Mouse (Mus musculus): Measurements from ENCODE around the gene Lyrm1. TPM values are rescaled to one million over a fixed set of nuclear protein-coding genes. Genes with fewer than 3 reads are reported as not detected.

Gene Lyrm1
- polyA plus RNA-seq, 1 experiment from 2014 or later = 18.0 TPM

- Histone ChIP-seq H3K9ac (peak overlapping the region; percentile 86), H3K27me3 (replicated peaks) (no peaks in the 10 kb centered on the region), H3K4me3 (peak overlapping the region; percentile 82), H3K36me3 (replicated peaks) (no peaks in the 10 kb centered on the region), H3K9me3 (no peaks in the 10 kb centered on the region), H3K4me2 (peak overlapping the region; percentile 64), H3K4me1 (peaks cover 37% of the 10 kb centered on the region), H3K27ac (peak overlapping the region; percentile 98)
- 2% methylated on average over 13 of the region's 15 CpGs for WGBS
- ATAC-seq (replicated peaks) = peak; percentile 73
Measured at GRCm38 (mm10) chr7:119894818-119895544, 680 bp upstream of the Lyrm1 start.

- H3K9ac ChIP-seq = no peak overlapping the region
- H3K36me3 ChIP-seq (replicated peaks) = no peaks in the 10 kb centered on the region
- no peak overlapping the region for H3K4me3 ChIP-seq
- 95% methylated on average over 8 of the region's 8 CpGs for WGBS
- H3K4me2 ChIP-seq = no peak overlapping the region
- no peak overlapping the region for H3K27ac ChIP-seq
- no peak for ATAC-seq (replicated peaks)
- H3K9me3 ChIP-seq = no peaks in the 10 kb centered on the region
- no peaks in the 10 kb centered on the region for H3K27me3 ChIP-seq (replicated peaks)
- H3K4me1 ChIP-seq = peaks cover 36% of the 10 kb centered on the region
Measured at GRCm38 (mm10) chr7:119897521-119898109, 2.0 kb downstream of the Lyrm1 start.

DNA sequence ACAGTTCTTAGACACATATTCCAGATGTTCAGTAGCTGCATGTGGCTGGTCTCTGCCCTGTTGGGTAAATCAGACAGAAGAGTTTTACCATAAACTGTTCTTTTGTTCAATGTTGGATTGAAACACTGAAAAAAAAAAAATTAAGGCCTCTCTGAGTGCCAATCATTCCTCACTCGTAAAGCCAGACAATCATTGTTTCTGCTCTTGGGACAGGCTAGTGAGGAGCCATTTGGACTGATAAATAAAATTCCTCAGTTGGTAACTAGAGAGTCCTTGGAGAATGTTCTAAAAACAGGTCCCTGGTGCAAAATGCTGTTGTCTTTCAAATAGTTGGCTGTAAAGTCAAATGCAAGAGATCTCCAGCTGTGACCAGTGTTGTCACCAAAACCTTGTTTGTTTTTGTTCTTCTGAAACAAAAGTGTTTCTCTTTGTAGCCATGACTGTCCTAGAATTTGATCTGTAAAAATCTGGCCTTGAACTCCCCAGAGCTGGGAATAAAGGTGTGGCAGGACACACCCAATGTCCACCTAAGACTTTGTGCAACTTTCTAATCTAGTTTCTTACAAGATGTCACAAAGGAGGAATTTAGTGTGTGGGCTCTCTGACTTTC is 2.7 kb downstream of the Lyrm1 start:
- Histone ChIP-seq H3K4me2 (no peak overlapping the region), H3K27me3 (replicated peaks) (no peaks in the 10 kb centered on the region), H3K9me3 (no peaks in the 10 kb centered on the region), H3K27ac (no peak overlapping the region), H3K4me1 (peaks cover 30% of the 10 kb centered on the region), H3K9ac (no peak overlapping the region), H3K4me3 (no peak overlapping the region), H3K36me3 (replicated peaks) (no peaks in the 10 kb centered on the region)
- ATAC-seq (replicated peaks) = no peak
- 48% methylated on average over 1 of the region's 1 CpGs for WGBS

DNA sequence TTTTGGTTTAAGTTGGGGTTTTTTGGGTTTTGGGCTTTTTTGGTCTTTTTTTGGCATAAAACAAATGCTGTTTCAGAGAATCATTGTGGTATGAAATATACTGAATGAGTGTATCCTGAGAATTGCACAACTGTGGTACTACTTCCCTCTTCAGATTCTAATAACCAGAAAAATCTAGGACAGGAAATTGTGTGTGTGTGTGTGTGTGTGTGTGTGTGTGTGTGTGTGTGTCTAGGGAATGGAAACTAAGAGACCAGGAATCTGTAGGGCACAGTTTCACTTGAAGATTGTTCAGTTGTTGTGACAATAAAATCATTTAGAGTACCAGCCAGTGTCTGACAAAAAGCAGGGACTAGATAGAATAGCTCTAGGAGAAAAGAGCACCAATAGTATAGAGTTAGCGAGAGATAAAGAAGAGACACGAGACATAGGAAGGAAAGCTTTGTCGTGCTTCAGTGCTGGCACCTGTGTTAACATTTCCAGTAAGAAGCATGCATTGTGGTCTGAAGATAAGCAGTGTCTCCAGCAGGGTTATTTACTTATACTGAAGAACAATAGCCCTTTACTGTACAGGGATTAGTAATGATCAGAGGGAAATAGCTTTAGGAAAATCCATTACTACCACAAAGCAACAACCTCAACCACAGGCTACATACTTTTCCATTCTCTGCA is 3.9 kb downstream of the Lyrm1 start:
- peaks cover 18% of the 10 kb centered on the region for H3K4me1 ChIP-seq
- no peak for ATAC-seq (replicated peaks)
- WGBS = 61% methylated on average over 3 of the region's 3 CpGs

DNA sequence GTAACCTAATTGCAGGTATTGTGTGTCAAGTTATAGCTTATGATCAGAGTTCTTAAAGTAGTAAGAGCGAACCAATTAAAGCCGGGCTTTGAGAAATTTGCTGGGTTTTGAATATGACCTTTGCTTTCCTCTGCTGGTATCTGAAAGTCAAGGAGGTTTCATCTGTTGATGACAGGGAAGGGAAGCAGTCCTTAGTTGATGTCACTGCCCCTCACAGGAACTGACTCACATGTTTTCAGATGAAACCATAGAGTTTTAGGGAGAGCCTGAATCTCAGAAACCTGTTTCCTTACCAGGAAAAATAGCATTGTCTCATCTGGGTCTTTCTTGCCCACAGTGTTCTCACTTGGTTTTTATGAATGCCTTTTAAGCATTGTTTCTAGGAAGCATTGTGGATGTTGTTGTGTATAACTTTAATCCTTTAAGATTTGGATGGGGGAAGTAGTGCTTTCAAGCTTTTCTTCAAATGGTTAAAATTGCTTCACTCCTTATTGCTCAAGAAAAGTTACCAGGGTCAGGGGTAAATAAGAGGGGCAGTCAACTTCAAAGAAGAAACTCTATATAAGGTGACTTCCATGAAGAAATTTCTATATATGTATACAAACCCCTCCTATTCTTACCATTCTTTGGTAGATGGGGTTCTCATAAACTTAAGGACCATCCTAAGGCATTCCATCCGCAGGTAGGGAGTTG is 11.0 kb downstream of the Lyrm1 start:
- no peak overlapping the region for H3K4me2 ChIP-seq
- no peak for ATAC-seq (replicated peaks)
- no peak overlapping the region for H3K4me3 ChIP-seq
- 96% methylated on average over 3 of the region's 3 CpGs for WGBS
- no peaks in the 10 kb centered on the region for H3K4me1 ChIP-seq
- no peak overlapping the region for H3K27ac ChIP-seq
- no peaks in the 10 kb centered on the region for H3K27me3 ChIP-seq (replicated peaks)
- no peaks in the 10 kb centered on the region for H3K9me3 ChIP-seq
- no peaks in the 10 kb centered on the region for H3K36me3 ChIP-seq (replicated peaks)
- H3K9ac ChIP-seq = no peak overlapping the region

More for the DNA sequence above, 3.9 kb downstream of the Lyrm1 start:
- Histone ChIP-seq H3K9me3 (no peaks in the 10 kb centered on the region), H3K36me3 (replicated peaks) (no peaks in the 10 kb centered on the region), H3K27me3 (replicated peaks) (no peaks in the 10 kb centered on the region), H3K27ac (no peak overlapping the region), H3K9ac (no peak overlapping the region), H3K4me2 (no peak overlapping the region), H3K4me3 (no peak overlapping the region)

DNA sequence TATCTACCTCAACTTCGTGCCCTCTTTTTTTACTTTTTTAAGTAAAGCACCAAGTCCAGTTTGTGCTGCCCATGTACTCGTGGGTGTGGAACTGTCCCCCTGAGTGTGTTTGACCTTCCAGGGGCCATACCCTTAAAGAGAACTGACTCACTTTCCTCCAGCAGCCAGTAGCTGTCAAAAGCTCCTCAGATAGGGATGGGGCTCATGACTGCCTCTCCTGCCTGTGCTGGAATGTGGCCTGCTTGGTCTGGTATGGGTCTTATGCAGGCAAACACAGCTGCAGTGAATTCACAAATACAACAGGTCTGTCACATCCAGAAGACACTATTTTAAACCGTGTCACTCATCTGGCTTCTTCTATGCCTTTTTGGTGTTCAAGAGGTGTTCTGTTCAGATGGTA is 16.1 kb downstream of the Lyrm1 start:
- Histone ChIP-seq H3K9ac (no peak overlapping the region), H3K4me2 (no peak overlapping the region), H3K4me1 (no peaks in the 10 kb centered on the region), H3K36me3 (replicated peaks) (no peaks in the 10 kb centered on the region), H3K27ac (no peak overlapping the region), H3K9me3 (no peaks in the 10 kb centered on the region), H3K4me3 (no peak overlapping the region), H3K27me3 (replicated peaks) (no peaks in the 10 kb centered on the region)
- ATAC-seq (replicated peaks) = no peak
- WGBS = 81% methylated on average over 3 of the region's 3 CpGs

DNA sequence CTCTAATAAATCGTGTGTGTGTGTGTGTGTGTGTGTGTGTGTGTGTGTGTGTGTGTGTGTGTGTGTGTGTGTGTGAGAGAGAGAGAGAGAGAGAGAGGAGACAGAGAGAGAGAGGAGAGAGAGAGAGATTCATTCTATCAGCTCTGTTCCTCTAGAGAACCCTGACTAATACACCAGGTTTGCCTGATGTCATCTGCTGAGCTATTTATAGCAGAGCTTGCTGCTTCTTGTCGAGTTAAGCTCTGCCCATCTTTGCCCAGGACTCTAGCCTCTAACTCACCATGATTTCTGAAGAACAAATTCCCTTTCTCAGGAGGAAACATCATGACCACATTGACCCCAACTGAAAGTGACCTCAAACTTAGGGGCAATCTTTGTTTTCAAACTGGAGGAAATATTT is 24.8 kb downstream of the Lyrm1 start:
- H3K4me3 ChIP-seq = no peak overlapping the region
- 64% methylated on average over 2 of the region's 2 CpGs for WGBS
- ATAC-seq (replicated peaks) = no peak

GRCm38 (mm10) chr7:119921054-119921453 is 25.4 kb downstream of the Lyrm1 start:
- Histone ChIP-seq H3K36me3 (replicated peaks) (no peaks in the 10 kb centered on the region), H3K9ac (no peak overlapping the region), H3K4me3 (no peak overlapping the region), H3K4me2 (no peak overlapping the region), H3K27ac (no peak overlapping the region), H3K9me3 (no peaks in the 10 kb centered on the region), H3K27me3 (replicated peaks) (no peaks in the 10 kb centered on the region), H3K4me1 (no peaks in the 10 kb centered on the region)
- 85% methylated on average over 4 of the region's 4 CpGs for WGBS
- no peak for ATAC-seq (replicated peaks)

More for the DNA sequence above, 24.8 kb downstream of the Lyrm1 start:
- Histone ChIP-seq H3K27ac (no peak overlapping the region), H3K4me2 (no peak overlapping the region), H3K9ac (no peak overlapping the region), H3K27me3 (replicated peaks) (no peaks in the 10 kb centered on the region), H3K4me1 (no peaks in the 10 kb centered on the region), H3K9me3 (no peaks in the 10 kb centered on the region), H3K36me3 (replicated peaks) (no peaks in the 10 kb centered on the region)

- ATAC-seq (replicated peaks) = no peak
- no peaks in the 10 kb centered on the region for H3K27me3 ChIP-seq (replicated peaks)
- 81% methylated on average over 2 of the region's 2 CpGs for WGBS
- H3K4me2 ChIP-seq = no peak overlapping the region
- no peaks in the 10 kb centered on the region for H3K9me3 ChIP-seq
- H3K27ac ChIP-seq = no peak overlapping the region
- no peaks in the 10 kb centered on the region for H3K4me1 ChIP-seq
- H3K36me3 ChIP-seq (replicated peaks) = no peaks in the 10 kb centered on the region
- H3K9ac ChIP-seq = no peak overlapping the region
- H3K4me3 ChIP-seq = no peak overlapping the region
Measured at GRCm38 (mm10) chr7:119928783-119929440, 33.3 kb downstream of the Lyrm1 start.

DNA sequence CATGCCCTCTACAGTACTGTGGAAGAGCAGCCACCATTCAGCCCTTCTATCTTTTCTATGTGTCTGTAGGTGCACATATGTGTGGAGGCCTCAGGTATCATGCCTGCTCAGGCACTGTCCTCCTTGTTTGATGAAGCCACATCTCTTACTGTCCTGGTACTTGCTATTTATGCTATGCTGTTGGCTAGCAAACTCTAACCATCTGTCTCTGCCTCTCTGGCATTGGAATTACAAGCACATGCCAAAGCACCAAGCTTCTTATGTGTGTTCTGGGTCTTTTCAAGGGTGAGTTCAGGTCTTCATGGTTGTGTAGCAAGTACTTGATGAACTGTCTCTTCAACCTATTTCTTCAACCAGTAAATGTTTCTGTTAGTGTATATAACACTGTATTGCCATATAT is 40.7 kb downstream of the Lyrm1 start:
- Histone ChIP-seq H3K27ac (no peak overlapping the region), H3K9ac (no peak overlapping the region), H3K4me2 (no peak overlapping the region), H3K9me3 (no peaks in the 10 kb centered on the region), H3K36me3 (replicated peaks) (no peaks in the 10 kb centered on the region), H3K4me1 (no peaks in the 10 kb centered on the region), H3K4me3 (no peak overlapping the region), H3K27me3 (replicated peaks) (no peaks in the 10 kb centered on the region)
- ATAC-seq (replicated peaks) = no peak

DNA sequence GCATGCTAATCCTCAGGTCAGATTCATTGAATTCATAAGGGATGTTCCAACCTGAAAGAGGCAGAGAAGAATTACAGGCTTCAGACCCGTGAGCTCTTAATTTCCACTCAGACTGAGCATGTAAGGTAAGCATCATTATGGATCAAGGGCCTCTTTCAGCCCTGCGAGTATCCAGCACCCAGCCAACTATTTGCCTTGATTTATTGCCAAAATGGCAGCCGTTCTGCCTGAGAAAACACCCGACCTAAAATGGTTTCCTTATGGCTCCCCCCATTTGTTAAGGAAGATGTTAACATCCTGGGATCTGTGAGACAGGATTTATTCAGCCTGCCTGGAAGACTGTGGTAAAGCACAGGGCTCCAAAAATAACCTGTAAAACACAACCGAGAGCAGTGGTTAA is 41.4 kb downstream of the Lyrm1 start:
- Histone ChIP-seq H3K4me1 (no peaks in the 10 kb centered on the region), H3K4me2 (no peak overlapping the region), H3K4me3 (no peak overlapping the region), H3K36me3 (replicated peaks) (no peaks in the 10 kb centered on the region), H3K9ac (no peak overlapping the region), H3K9me3 (no peaks in the 10 kb centered on the region), H3K27me3 (replicated peaks) (no peaks in the 10 kb centered on the region), H3K27ac (no peak overlapping the region)
- 80% methylated on average over 5 of the region's 5 CpGs for WGBS
- no peak for ATAC-seq (replicated peaks)

DNA sequence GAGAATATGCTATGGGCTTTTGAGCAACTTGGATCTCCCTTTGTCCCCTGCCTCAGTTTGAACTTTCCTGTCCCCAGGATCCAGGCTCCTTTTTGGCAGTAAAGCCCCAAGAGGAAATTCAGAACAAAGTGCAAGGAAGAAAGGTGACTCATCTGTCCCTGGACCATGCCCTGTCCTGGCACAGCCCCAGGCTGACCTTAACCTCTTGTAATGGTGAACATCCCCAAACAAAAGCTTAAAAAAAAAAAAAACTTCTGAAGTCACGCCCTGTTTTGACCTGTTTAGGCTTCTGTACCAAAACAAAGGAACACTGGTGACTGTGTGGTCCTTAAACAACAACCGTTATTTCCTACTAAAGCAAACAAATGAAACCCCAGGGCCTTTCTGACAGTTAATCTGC is 45.9 kb downstream of the Lyrm1 start:
- no peak for ATAC-seq (replicated peaks)
- WGBS = 63% methylated on average over 2 of the region's 2 CpGs
- no peaks in the 10 kb centered on the region for H3K9me3 ChIP-seq

More for the DNA sequence above, 45.9 kb downstream of the Lyrm1 start:
- no peak overlapping the region for H3K4me2 ChIP-seq
- H3K4me3 ChIP-seq = no peak overlapping the region
- no peak overlapping the region for H3K27ac ChIP-seq
- H3K27me3 ChIP-seq (replicated peaks) = no peaks in the 10 kb centered on the region
- H3K36me3 ChIP-seq (replicated peaks) = no peaks in the 10 kb centered on the region
- no peak overlapping the region for H3K9ac ChIP-seq
- H3K4me1 ChIP-seq = no peaks in the 10 kb centered on the region
